Mouse (Mus musculus): ENCODE measurements around the gene Peak1.
A peak's percentile ranks its signal among the peaks of the same experiment; 100 is the strongest.

Peak1 gene

DNA sequence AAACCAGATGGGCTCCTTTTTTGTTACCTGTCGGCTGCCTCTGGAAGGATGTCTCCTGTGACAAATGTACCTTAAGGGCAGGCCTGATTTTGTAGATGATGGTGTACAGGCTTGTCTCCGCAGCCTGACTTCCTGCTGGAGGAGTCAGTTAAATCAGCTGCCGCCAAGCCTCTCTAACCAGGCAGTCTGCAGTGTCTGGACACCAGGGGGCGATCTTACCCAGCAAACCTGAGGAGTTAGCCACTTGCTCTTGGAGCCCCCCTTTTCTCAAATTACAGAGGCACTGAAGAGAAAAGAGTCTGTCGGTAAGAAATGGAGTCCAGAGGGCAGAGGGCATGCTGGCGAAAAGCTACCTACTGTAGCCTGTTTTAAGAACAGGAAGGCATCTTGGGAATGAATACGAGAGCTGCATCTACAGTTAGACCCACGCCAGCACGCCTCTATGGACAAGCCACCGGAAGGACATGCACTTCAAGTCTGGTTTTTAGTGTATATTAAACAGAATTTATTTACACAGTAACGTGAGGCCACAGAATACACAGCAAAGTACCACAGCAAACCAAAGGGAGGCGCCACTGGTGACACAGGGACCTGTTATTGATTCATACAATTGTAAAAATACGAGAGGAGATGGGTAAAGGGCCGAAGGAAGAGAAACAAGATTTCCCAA lies 217.1 kb downstream of the Peak1 start:
- DNase-seq (ENCODE audit: low read depth, low spot score), result peak; percentile 92

DNA sequence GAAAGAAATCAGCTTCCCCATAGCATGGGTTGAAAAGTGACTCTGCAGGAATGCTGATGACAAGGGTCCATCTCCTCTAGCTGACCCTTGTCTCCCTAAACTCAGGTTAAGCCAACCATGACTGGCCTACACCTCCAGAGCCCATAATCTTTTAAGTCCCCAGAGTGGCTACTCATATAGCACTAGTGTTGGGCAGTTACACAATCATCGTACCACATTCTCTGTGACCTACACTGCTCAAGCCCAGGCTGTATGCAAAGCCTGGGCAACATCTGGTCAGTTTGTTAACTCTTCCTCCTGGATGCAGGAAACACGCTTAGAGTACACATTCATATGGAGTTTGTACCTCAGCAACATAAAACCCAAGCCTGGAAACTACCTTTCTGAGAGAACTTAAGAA lies 217.7 kb downstream of the Peak1 start:
- DNase-seq (ENCODE audit: low read depth, low spot score), result no peak

DNA sequence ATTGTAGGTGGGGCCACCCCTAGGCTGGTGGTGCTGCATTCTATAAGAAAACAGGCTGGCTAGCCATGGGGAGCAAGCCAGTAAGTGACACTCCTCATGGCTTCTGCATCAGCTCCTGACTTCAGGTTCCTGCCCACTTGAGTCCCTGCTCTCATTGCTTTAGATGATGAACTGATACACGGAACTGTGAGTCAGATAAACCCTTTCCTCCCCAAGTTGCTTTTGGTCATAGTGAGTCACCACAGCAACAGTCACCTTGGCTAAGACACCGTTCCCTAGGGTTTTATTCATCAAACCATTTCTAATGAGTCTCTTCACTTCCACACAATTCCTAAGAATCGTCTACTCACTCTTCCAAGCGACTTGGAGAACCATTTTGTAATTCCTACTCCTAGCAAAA lies 220.9 kb downstream of the Peak1 start:
- no peak for DNase-seq (ENCODE audit: low read depth, low spot score)

DNA sequence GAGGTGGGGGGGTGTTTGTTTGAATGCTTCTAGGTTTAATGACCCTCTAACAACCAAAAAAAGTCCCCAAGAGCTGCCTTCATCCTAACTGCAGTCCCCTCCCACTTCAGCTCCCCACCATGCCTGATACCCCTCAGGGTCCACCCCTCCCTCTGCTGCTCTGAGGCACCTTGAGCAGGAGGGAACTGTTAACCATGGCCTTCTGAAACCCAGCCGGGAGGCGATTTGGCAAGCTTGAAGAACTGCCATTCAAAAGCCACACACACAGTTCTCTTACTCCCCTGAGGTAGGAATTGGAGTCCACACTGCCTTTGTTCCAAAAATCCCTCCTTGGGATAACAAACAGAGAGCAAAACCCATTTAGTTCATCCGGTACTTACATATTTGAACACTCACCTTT lies 222.7 kb downstream of the Peak1 start:
- no peak for DNase-seq (ENCODE audit: low read depth, low spot score)

DNA sequence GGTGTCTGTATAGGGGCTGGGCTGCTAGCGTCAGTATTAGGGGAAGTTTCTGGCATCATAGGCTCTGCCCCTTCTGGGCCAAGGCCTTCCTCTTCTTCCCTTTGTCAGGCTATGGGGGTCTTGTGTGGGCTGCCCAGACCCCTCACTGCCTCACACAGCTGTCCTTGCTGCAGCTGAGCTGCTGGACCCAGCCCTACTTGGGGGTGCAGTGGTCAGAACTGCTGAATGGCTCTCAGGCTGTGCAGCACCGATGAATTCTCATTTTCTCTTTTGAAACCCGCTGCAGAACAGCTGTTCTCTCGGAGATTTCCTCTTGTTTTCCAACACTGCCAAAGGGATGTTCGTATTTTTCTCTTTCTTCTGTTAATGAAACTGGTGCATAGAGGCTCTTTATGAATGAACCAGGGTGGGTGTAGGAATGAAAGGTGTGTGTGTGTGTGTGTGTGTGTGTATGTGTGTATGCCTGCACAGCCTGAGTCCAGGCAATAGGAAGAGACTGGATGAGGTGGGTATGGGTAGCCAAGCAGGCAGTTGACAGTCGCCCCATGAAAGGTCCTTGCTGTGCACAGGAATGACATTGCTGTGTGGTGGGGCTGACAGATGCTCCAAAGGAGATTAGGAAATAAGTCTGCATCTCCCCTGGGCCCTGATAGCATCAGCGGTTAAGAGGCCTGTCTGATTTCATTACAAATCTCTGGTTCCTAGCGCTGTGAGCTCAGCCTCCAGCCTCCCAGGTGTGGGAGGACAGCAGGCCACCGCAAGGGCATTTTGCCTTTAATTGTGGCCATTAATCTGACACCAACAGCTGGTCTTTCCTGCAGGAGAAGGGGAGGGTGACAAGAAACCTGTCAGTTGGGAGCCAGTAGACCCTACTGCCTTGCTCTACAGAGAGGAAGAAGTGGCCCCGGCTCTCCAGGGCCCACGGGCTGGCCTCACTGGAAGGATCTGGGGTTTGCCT lies 226.1 kb downstream of the Peak1 start:
- peak; percentile 33 for DNase-seq (ENCODE audit: low read depth, low spot score)

DNA sequence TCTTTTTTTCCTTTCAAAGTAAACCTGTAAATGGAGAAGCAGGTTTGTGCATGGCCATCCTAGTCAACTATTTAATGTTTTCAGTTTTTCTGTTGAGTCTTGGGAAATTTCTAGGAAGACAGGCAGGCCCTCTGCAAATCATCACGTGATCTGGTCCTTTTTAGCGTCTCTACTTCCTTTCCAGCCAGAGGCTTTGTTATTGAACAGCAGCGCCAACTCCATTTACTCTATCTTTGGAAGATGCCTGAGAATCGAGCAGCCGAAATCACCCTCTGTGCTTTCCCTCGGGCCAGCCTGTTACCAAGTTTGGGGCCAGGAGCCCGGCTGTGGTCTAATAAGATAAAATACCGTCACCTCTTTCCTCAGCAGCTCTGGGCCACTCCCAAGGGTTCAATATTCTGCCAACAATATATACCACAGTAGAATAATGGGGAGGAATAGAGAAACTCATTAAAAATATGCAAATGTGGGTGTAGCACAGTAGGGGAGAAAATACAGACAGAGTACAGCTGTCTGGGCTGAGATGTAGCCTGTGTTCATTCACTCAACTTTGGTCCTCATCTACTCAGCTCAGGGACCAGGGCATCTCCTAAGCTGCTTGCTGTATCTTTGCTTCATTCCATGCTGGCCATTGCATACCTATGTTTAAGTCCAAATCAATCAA lies 237.6 kb downstream of the Peak1 start:
- DNase-seq (ENCODE audit: low read depth, low spot score), result no peak

DNA sequence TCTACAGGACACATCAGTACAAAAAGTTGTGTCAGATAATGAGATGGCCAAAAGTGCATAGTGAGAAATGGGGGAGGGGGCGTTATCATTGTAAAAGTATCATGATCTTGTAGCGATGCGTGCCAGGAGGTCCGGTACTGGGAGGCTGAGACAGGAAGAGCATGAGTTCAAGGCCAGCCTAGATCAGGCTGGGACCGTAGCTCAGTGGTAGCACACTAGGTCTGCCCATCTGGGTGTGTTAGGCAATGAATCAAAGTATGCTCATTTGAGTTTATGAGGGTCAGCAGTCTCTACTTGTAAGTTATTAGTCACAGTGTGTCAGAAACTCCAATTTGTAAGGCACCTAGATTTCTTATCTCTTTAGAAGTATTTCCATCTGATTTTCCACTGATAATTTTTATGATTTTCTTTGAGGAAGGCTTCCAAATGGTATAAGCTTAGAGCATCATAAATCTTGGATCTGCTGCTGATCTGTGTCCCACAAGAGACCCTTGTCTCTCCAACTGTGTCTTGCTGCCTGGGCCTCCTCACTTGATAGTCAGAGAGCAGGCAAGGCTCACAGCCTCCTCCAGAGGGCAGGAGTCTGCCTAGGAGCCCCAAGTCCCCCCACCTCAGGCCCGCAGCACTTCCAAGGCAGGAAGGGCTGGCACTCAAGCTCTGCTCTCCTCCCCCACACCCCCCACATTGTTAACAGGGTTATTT lies 238.3 kb downstream of the Peak1 start:
- DNase-seq (ENCODE audit: low read depth, low spot score), result no peak

DNA sequence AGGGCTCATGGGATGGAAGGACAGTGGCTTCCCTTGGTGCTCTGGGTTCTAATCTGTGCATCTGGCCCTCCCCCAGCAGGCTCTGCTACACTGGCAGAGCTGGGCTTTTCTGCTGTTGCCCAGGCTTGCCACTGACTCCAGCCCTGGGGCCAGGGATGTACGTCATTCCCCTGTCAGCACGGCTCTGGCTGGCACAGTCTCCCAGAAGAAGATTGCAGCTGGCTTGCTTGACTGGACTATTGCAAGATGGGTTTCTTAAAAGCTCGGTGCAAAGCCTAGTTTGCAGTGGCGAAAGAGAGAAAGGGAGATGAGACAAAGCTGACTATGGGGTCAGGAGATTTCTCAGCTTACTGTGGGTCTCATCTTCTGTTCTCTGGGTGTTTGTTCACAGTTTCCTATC lies 240.5 kb downstream of the Peak1 start:
- no peak for DNase-seq (ENCODE audit: low read depth, low spot score)

DNA sequence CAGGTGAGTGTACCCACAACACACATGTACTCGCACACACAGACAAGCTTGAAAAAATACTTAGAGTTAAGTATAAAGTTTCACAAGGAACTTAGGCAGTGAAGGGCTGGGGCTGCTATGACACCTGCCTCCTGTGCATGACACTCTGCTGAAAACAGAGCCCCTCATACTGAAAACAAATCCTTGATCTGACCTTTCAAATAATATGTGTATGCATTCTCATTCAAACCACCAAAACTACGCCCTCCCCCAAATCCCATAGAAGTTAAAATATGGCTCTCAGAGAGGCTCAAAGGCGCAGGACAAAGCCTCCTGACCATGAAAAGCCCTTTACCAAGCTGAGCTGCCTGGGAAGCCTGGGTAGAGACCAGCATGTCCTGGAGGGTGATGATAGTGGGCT lies 242.6 kb downstream of the Peak1 start:
- no peak for DNase-seq (ENCODE audit: low read depth, low spot score)

DNA sequence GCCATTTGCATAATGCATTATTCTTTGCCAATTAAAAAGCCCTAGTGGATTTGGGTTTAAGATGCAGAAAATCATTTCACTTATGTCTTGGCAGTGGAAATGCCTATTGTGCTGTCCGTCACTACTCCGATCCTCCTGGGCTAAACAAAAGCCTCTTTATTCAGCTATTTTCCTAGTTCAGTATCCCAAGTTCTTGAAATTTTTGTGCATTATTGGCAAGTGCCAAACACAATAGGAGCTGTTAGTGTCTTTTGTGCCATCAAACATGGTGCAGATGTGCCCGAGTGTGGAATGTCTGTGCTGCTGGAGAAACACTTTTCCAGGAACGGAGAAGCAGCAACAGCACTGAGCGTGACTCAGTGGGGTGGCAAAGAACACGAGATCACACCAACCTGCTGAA lies 250.2 kb downstream of the Peak1 start:
- peak; percentile 11 for DNase-seq (ENCODE audit: low read depth, low spot score)

DNA sequence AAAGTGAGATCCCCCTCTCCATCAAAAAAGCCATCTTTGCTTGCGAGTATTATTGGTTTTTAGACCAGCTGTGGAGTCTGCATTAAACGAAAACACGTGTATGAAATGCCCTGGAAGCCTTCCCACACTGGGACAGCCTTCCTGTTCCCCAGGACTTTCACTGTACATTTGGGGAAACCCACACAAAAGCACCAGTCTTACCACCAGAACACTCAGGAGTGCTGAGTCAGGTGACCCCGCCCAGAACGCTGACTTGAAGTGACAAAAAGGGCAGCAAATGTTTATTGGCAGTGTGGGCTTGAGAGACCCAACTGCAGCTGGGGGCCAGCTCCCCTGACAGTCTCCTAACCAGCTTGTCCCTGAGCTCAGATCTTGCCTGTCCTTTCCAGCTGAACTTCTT lies 251.7 kb downstream of the Peak1 start:
- no peak for DNase-seq (ENCODE audit: low read depth, low spot score)

DNA sequence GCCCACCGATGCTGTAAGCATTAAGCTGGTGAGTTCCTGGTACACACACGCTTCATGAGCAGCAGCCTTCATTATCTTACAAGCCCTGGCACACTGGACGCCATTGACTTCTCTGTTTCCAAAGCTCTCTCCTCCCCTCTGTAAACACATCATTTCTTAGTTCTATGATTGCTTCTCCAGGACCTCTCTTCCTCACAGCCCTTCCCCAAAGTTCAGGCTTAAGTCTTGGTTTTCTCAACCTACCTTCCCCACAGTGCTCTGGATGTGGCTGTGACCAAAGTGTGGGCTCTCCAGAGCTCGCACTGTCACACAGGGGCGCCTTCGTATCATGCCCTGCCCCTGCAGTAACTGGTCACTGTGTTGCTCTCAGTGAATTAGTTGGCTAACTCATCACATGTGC lies 252.5 kb downstream of the Peak1 start, which contains the start of gene Tspan3:
Tspan3 (minus strand) TSS at position 101 of the 400 bp plus-strand sequence.
- no peak for DNase-seq (ENCODE audit: low read depth, low spot score)

DNA sequence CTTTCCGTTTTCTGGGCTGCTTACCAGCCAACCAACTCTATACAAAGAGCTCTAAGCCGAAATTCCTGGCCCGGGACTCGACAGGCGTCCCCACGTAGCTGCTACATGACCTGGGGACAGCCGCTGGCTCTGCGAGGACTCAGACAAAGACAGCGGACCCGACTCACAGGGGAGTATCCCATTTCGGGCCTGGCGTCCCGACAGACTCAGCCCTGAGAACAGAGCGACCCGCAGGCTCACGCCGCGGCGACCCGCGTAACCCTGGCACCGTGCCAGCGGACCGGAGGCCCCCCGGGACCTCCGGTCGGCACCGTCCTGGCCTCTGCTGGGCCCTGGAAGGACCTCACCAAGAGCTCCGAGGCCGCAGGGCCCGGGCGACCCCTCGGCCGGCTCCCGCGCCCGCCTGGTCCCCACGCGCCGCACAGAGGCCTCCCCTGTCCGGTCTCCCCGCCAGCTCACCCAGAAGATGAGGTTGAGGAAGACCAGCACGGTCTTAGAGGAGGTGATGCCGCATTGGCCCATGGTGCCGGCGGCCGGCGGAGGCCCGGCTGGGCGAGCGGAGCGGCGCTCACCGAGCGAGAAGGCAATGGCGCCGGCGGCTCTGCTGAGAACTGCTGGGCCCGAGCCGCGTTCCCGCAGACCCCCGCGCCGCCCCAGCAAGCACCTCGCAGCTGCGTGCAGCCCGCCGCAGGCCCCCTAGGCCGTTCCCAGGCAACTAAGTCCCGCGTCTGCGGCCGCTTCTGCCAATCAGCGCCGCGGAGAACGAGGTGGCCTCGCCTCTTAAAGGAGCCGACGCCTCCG lies 257.3 kb downstream of the Peak1 start:
- DNase-seq (ENCODE audit: low read depth, low spot score), result peak; percentile 94

DNA sequence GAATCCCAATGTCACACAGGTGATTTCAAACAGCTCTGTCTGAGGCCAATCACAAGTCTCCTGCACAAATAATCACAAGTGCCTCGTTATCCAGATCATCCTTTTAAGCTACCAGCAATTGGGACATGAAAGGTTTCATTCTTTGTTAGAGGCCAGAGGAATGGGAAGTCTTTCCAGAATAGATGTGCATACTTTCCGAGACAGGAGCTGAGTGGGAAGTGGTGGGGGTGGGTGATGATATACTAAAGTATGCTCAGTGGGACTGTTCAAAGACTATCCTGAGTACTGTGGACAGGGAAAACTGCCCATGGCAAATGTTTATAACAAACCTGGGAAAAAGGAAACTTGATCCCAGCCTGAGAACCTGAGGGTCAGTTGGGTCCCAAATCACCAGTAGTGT lies 258.4 kb downstream of the Peak1 start:
- DNase-seq (ENCODE audit: low read depth, low spot score), result peak; percentile 10

DNA sequence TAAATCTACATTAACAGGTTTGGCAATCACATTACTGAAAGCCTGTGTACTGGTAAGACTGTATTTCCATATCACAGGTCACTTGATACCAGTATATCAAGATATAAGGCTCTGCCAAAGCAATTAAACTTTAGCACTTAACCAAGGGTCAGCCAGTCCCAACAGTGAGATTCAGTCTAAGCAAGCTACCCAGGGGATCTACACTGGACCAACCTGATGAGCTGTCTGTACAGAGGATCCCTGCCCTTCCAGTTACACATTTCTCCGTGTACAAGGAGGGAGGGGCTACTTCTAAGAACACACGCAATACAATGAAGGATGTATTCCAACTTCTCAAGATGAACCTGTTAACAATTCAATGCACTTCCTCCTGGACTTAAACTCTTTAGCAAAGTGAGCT lies 259.8 kb downstream of the Peak1 start:
- DNase-seq (ENCODE audit: low read depth, low spot score), result no peak

DNA sequence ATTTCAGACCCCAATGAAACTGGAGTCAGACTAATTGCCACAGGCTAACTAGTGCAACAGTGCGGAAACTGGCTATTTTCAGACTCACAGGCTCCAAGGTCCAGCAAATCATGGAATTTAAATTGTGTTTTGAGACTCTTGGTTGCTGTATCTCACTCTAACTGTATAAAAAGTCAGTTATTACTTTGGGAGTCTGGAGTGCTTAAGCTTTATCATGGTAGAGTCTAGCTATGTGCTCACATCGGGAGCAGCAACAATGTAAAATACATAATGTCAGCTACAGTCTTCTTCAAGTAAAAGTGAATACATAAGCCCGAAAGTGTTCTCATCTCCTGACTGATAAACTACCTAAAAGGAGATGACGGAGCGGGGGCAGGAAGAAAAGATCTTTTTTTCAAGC lies 263.3 kb downstream of the Peak1 start:
- DNase-seq (ENCODE audit: low read depth, low spot score), result no peak

DNA sequence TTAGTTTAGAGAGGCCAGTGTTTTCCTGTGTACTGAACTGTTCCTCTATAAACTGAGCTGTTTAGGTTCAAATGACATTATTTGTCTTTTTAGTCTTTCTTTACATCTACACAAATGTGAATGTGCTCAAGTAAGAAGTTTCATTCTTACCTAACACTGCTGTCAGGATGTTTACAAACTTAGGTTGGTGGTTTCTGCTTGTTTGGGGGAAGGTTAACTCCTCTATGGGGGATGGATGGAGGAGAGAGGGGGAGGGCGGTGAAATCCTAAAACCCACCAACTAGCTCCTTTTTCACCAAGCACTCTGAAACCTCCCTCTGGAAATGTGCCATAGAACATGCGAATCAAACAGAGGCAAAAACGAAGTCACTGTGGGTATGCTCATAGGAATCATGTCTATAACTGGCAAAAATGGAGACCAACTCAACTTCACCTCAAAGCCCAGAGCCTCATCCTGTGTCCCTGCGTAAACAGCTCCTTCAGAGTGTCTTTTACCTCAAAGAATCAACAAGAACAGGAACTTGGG lies 265.3 kb downstream of the Peak1 start:
- no peak for DNase-seq (ENCODE audit: low read depth, low spot score)

DNA sequence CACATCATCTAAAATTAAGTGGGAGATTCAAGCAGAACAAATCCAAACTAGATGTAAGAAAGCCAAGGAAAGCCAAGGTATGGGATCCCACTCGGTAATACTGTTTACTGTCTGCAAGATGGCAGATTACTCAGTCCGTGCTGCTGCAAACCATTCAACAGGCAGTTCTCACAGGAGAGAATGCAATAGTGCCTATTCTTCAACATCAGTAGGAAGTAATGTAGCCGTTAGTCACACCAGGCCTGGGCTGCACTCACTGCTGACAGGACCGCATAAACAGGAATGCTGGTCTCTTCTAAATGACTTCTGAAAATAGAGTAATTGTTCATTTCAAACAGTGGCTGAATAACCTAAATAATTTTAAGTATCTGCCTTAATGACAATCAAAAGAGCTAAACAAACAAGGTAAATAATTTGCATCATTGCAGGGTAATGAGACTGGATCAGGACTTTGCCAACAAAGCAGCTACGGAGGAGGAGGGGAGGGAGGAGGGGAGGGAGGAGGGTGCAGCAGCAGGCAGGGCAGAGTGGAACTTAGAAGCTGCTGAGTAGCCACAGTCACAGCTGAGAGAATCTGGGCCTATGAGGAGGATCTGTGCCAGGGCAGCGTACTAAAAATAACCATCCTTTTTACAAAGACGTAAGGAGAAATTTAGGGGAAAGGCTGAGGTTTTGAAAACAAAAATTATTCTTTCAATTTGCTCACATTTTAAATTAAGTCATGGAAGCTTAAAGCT lies 266.0 kb downstream of the Peak1 start:
- no peak for DNase-seq (ENCODE audit: low read depth, low spot score)

All from mesoderm, embryonic 11.5 days (tissue).